Mouse (Mus musculus): ENCODE data around the gene Opcml. TPM values are rescaled to one million over a fixed set of nuclear protein-coding genes. Genes with fewer than 3 reads are reported as not detected.

Opcml gene
- total and polyA plus RNA-seq, 3 experiments: 0.82 TPM; not detected in 2

DNA sequence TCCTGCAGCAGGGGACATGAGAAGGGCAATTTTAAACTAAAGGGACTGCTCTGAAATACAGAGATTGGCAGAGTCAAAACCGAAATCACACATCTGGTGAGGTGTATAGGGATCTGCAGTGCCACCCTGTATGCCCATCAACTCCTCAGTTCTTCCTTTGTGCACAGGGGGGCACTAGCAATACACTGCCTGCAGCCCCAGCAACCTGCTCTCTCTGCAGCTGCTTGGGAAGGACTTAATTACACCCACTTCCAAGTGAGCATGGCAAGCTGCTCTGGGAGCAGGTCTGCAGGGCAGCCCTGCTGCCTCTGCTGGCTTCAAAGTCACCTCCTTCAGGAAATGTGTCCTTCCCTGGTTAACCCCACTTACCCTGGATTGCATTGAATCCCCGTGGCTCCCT lies 1147.4 kb downstream of the Opcml start:
- Histone ChIP-seq H3K4me3 (ENCODE audit: low read depth, low read length) (no peak overlapping the region), H3K9me3 (replicated peaks) (0 out of 2 replicates have a peak, but pooled peaks cover 2% of the 10 kb centered on the region), H3K4me1 (ENCODE audit: insufficient read depth, low read depth, low read length) (no peaks in the 10 kb centered on the region), H3K27me3 (ENCODE audit: insufficient read depth, low read length) (no peaks in the 10 kb centered on the region), H3K36me3 (replicated peaks) (no peaks in the 10 kb centered on the region)
- ATAC-seq (ENCODE audit: extremely low read depth, insufficient number of reproducible peaks, low FRiP score, poor library complexity, severe bottlenecking): no peak
- no peak for DNase-seq (ENCODE audit: low spot score)
- TF ChIP-seq POLR2AphosphoS5 (IDR thresholded peaks at IDR 0.05; ENCODE audit: insufficient replicate concordance, low read depth, low read length) (no peak), GATA1 (IDR thresholded peaks at IDR 0.05; ENCODE audit: borderline replicate concordance, low read length) (no peak), TAL1 (conservative IDR thresholded peaks at IDR 0.05; ENCODE audit: low read depth, low read length) (no peak), CTCF (IDR thresholded peaks at IDR 0.05; ENCODE audit: low read depth, low read length) (no peak), GATA2 (IDR thresholded peaks at IDR 0.05; ENCODE audit: borderline replicate concordance, low read depth, low read length) (no peak)

DNA sequence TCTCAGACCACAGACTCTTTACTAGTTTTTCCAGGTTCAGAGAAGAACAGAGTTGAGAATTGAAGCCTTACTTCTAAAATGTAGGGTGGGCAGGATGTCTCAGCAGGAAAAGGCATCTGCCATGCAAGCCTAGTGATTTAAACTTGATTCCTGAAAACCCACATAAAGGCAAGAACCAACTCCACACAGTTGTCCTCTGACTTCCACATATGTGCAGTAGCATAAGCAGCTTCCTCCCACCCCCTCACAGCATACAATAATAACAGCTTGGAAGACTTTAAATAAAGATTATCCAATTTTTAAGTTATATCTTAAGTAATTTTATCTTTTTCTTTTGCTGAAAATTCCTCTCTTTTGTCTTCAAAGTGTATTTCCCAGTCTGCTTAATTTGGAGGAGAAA lies 1150.3 kb downstream of the Opcml start:
- Histone ChIP-seq H3K9me3 (replicated peaks) (peaks cover 5% of the 10 kb centered on the region; the same call in 1 of the 2 replicates), H3K4me3 (ENCODE audit: low read depth, low read length) (no peak overlapping the region), H3K36me3 (replicated peaks) (no peaks in the 10 kb centered on the region), H3K27me3 (ENCODE audit: insufficient read depth, low read length) (no peaks in the 10 kb centered on the region), H3K4me1 (ENCODE audit: insufficient read depth, low read depth, low read length) (no peaks in the 10 kb centered on the region)
- TF ChIP-seq GATA2 (IDR thresholded peaks at IDR 0.05; ENCODE audit: borderline replicate concordance, low read depth, low read length): no peak
- no peak for TF ChIP-seq POLR2AphosphoS5 (IDR thresholded peaks at IDR 0.05; ENCODE audit: insufficient replicate concordance, low read depth, low read length)
- TF ChIP-seq CTCF (IDR thresholded peaks at IDR 0.05; ENCODE audit: low read depth, low read length): no peak
- ATAC-seq (ENCODE audit: extremely low read depth, insufficient number of reproducible peaks, low FRiP score, poor library complexity, severe bottlenecking): no peak
- no peak for DNase-seq (ENCODE audit: low spot score)

DNA sequence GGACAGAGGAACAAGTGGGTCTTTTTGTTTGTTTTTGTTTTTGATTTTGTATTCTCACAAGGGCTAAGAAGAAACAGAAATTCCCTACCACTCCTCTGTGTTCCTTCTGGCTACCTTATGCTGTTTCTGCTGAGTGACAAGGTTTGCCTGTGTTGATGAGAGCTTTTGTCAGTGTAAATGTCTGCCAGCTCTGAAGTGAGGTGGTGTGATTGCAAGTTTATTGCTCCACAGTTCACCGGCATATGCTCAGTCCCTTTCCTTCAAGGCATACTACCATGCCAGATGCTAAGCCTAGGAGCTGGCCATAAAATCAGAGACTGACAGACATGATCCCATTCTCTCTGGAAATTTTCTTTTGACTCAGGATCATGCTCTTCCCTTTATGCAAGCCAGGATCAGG lies 1178.9 kb downstream of the Opcml start:
- H3K27me3 ChIP-seq (ENCODE audit: insufficient read depth, low read length): no peaks in the 10 kb centered on the region
- H3K4me1 ChIP-seq (ENCODE audit: insufficient read depth, low read depth, low read length): no peaks in the 10 kb centered on the region
- H3K9me3 ChIP-seq (replicated peaks): no peaks in the 10 kb centered on the region
- H3K4me3 ChIP-seq (ENCODE audit: low read depth, low read length): no peak overlapping the region
- no peak for DNase-seq (ENCODE audit: low spot score)
- ATAC-seq (ENCODE audit: extremely low read depth, insufficient number of reproducible peaks, low FRiP score, poor library complexity, severe bottlenecking): no peak
- TF ChIP-seq TAL1 (conservative IDR thresholded peaks at IDR 0.05; ENCODE audit: low read depth, low read length) (no peak), POLR2AphosphoS5 (IDR thresholded peaks at IDR 0.05; ENCODE audit: insufficient replicate concordance, low read depth, low read length) (no peak), GATA1 (IDR thresholded peaks at IDR 0.05; ENCODE audit: borderline replicate concordance, low read length) (no peak), GATA2 (IDR thresholded peaks at IDR 0.05; ENCODE audit: borderline replicate concordance, low read depth, low read length) (no peak), CTCF (IDR thresholded peaks at IDR 0.05; ENCODE audit: low read depth, low read length) (no peak)
- no peaks in the 10 kb centered on the region for H3K36me3 ChIP-seq (replicated peaks)

Data from G1E (cell line).